Mouse (Mus musculus): ENCODE measurements at regions not wholly inside any gene's neighbourhood (a gene's known extent, or its start where the extent isn't known, plus 50 kb on each side); places are given as distances from the start of the nearest gene placed in this dataset.

GRCm38 (mm10) chr1:108649588-108650378 lies 1060.0 kb downstream of the Serpinb8 start:
- DNase-seq (ENCODE audit: low spot score in 2 of 2), result peak; percentile 32 to 47

- no peak for DNase-seq (ENCODE audit: low spot score in 2 of 2)
These were observed 1081.2 kb downstream of the Serpinb8 start for GRCm38 (mm10) chr1:108671026-108671425.
